Mouse (Mus musculus) bone marrow, adult 2 months (tissue): ENCODE measurements around the gene Fth1.

ENCODE experiments used
- CTCF ChIP-seq: fragments of 200-500 bp; IDR thresholded peaks from 2 replicates; pipeline ENCODE4 v1.5.1; 2011; ENCODE audit warnings: low read length, control low read depth; ENCODE audit not compliant: control insufficient read depth, insufficient read depth
- POLR2A ChIP-seq: fragments of 200-500 bp; IDR thresholded peaks from 2 replicates; pipeline ENCODE4 v1.6.1; 2011; ENCODE audit warnings: low read depth, mild to moderate bottlenecking, control low read depth, low read length, borderline replicate concordance; ENCODE audit not compliant: control insufficient read depth

- no peak for TF ChIP-seq CTCF
- no peak for TF ChIP-seq POLR2A
Observed at GRCm38 (mm10) chr19:10022414-10023303, 42.3 kb downstream of the Fth1 start.
